Mouse (Mus musculus) mammary gland, adult 2 months (tissue): ENCODE measurements around the gene Prkaa2. TPM values are rescaled to one million over a fixed set of nuclear protein-coding genes. Genes with fewer than 3 reads are reported as not detected.

Source experiments
- polyA plus RNA-seq: library from polyadenylated mRNA; depleted of rRNA; stranded (reverse); fragments of >200 nt; gene quantifications from 2 replicates; pipeline ENCODE4 v1.2.3, GENCODE M21; 2012; ENCODE audit warnings: low replicate concordance; rRNA removed

Prkaa2 gene
- 1.3 and 13.1 TPM in 2 replicates for polyA plus RNA-seq

GRCm38 (mm10) chr4:105109199-105109989 is at the start of gene Prkaa2:
TSS of gene Prkaa2 (minus strand) at chr4:105109890.

GRCm38 (mm10) chr4:105157276-105158168 is 47.8 kb upstream of the Prkaa2 start, which contains the start of gene Plpp3:
TSS of gene Plpp3 (plus strand) at chr4:105157347.

Other genes starting within 250 kb of the Prkaa2 start
- gene C8a, start 233.5 kb downstream of the Prkaa2 start, polyA plus RNA-seq: 0.11 and 0.27 TPM in 2 replicates
- 0.11 and 0.24 TPM in 2 replicates for gene Fyb2, start 196.4 kb downstream of the Prkaa2 start, polyA plus RNA-seq
- 150 and 155 TPM in 2 replicates for gene Plpp3, start 47.5 kb upstream of the Prkaa2 start, polyA plus RNA-seq